Comparison of ENCODE assay signal across 25 mouse cellular contexts in genomic region chr6:138427394-138427793, GRCm38 (mm10).
DNase-seq lines count a peak whose midpoint lies in the region; ATAC-seq lines count a peak whose summit lies in the region.
"Had no signal": no experiment of that assay in that cellular context is flagged by ENCODE, and none has a peak within 500 bp of the region (broad histone marks: within the 10 kb centered on the region; RNA-seq: fewer than 3 reads in every experiment).

No protein-coding gene starts in this region.

- H3K9me3 ChIP-seq in embryonic facial prominence, embryonic 14.5 days (ENCODE audit: control insufficient read depth, low read length), result no peaks in the 10 kb centered on the region
- no peaks in the 10 kb centered on the region for H3K9me3 ChIP-seq in embryonic facial prominence, embryonic 10.5 days
- H3K9me3 ChIP-seq in hindbrain, embryonic 12.5 days (replicated peaks), result no peaks in the 10 kb centered on the region
- no peaks in the 10 kb centered on the region for H3K9me3 ChIP-seq in hindbrain, embryonic 10.5 days
- H3K9me3 ChIP-seq in midbrain, embryonic 15.5 days, result no peaks in the 10 kb centered on the region
- H3K9me3 ChIP-seq: embryonic facial prominence, embryonic 12.5 days; heart, embryonic 13.5 days; neural tube, embryonic 12.5 days had no signal

- no peaks in the 10 kb centered on the region for H3K4me1 ChIP-seq in embryonic facial prominence, embryonic 14.5 days (ENCODE audit: control insufficient read depth, insufficient read depth, low read length)
- H3K4me1 ChIP-seq in embryonic facial prominence, embryonic 10.5 days, result peaks cover 34% of the 10 kb centered on the region
- H3K4me1 ChIP-seq in hindbrain, embryonic 12.5 days, result peaks cover 9% of the 10 kb centered on the region
- peaks cover 22% of the 10 kb centered on the region for H3K4me1 ChIP-seq in hindbrain, embryonic 10.5 days (replicated peaks)
- H3K4me1 ChIP-seq in midbrain, embryonic 15.5 days, result peaks cover 28% of the 10 kb centered on the region
- H3K4me1 ChIP-seq: heart, embryonic 13.5 days had no signal

- no peaks in the 10 kb centered on the region for H3K36me3 ChIP-seq in embryonic facial prominence, embryonic 14.5 days (ENCODE audit: control insufficient read depth, insufficient read depth, low read length)
- no peaks in the 10 kb centered on the region for H3K36me3 ChIP-seq in embryonic facial prominence, embryonic 10.5 days (replicated peaks)
- H3K36me3 ChIP-seq in hindbrain, embryonic 12.5 days, result no peaks in the 10 kb centered on the region
- H3K36me3 ChIP-seq in hindbrain, embryonic 10.5 days, result no peaks in the 10 kb centered on the region
- no peaks in the 10 kb centered on the region for H3K36me3 ChIP-seq in midbrain, embryonic 15.5 days (replicated peaks)
- H3K36me3 ChIP-seq: embryonic facial prominence, embryonic 12.5 days; heart, embryonic 13.5 days; neural tube, embryonic 12.5 days had no signal

- H3K27ac ChIP-seq in embryonic facial prominence, embryonic 14.5 days (replicated peaks; ENCODE audit: low read depth, low read length), result no peak overlapping the region
- no peak overlapping the region for H3K27ac ChIP-seq in embryonic facial prominence, embryonic 10.5 days (replicated peaks)
- H3K27ac ChIP-seq in hindbrain, embryonic 12.5 days, result no peak overlapping the region
- no peak overlapping the region for H3K27ac ChIP-seq in hindbrain, embryonic 10.5 days
- peak overlapping the region; percentile 65 for H3K27ac ChIP-seq in midbrain, embryonic 15.5 days
- H3K27ac ChIP-seq: embryonic facial prominence, embryonic 12.5 days; heart, embryonic 13.5 days; liver, embryonic 14.5 days; macrophage; neural tube, embryonic 12.5 days had no signal

- no peak overlapping the region for H3K4me2 ChIP-seq in embryonic facial prominence, embryonic 14.5 days (ENCODE audit: low read depth, low read length)
- H3K4me2 ChIP-seq in hindbrain, embryonic 12.5 days (replicated peaks), result no peak overlapping the region
- H3K4me2 ChIP-seq in midbrain, embryonic 15.5 days, result peak overlapping the region; percentile 35; the same call in 1 of the 2 replicates
- H3K4me2 ChIP-seq: embryonic facial prominence, embryonic 12.5 days; heart, embryonic 13.5 days; neural tube, embryonic 12.5 days had no signal

- DNase-seq in embryonic facial prominence, embryonic 14.5 days (ENCODE audit: low spot score), result peak; percentile 20
- no peak for DNase-seq in embryonic facial prominence, embryonic 10.5 days (ENCODE audit: low spot score)
- DNase-seq in hindbrain, embryonic 10.5 days (ENCODE audit: low spot score), result no peak
- peak; percentile 3 for DNase-seq in ZHBTc4 (ENCODE audit: low read depth, low spot score)
- no peak for DNase-seq in kidney, postnatal 14 days
- DNase-seq: adrenal gland, postnatal 25 days; cerebellum, adult 2 months; cerebellum, postnatal 14 days; gastrocnemius, postnatal 10 days; heart, postnatal 10 days; kidney, postnatal 25 days; liver; lung, adult 2 months; lung, postnatal 10 days; thymus, postnatal 14 days had no signal

- no peak overlapping the region for H3K9ac ChIP-seq in embryonic facial prominence, embryonic 14.5 days (ENCODE audit: low read depth, low read length)
- H3K9ac ChIP-seq in hindbrain, embryonic 12.5 days, result no peak overlapping the region
- H3K9ac ChIP-seq in midbrain, embryonic 15.5 days, result no peak overlapping the region
- H3K9ac ChIP-seq: embryonic facial prominence, embryonic 12.5 days; heart, embryonic 13.5 days; liver, embryonic 14.5 days; neural tube, embryonic 12.5 days had no signal

- no peak overlapping the region for H3K4me3 ChIP-seq in embryonic facial prominence, embryonic 14.5 days (ENCODE audit: low read depth, low read length)
- H3K4me3 ChIP-seq in embryonic facial prominence, embryonic 10.5 days, result no peak overlapping the region
- no peak overlapping the region for H3K4me3 ChIP-seq in hindbrain, embryonic 12.5 days
- H3K4me3 ChIP-seq in hindbrain, embryonic 10.5 days, result no peak overlapping the region
- peak overlapping the region; percentile 55; the same call in 1 of the 2 replicates for H3K4me3 ChIP-seq in midbrain, embryonic 15.5 days
- H3K4me3 ChIP-seq: embryonic facial prominence, embryonic 12.5 days; heart, embryonic 13.5 days; myocyte; neural tube, embryonic 12.5 days had no signal

- peaks cover 14% of the 10 kb centered on the region for H3K27me3 ChIP-seq in embryonic facial prominence, embryonic 14.5 days (replicated peaks; ENCODE audit: control insufficient read depth, insufficient read depth, low read length)
- peaks cover 39% of the 10 kb centered on the region for H3K27me3 ChIP-seq in embryonic facial prominence, embryonic 10.5 days (replicated peaks; ENCODE audit: low read depth, poor library complexity, severe bottlenecking)
- no peaks in the 10 kb centered on the region; the same call in 1 of the 2 replicates for H3K27me3 ChIP-seq in hindbrain, embryonic 12.5 days
- peaks cover 10% of the 10 kb centered on the region; the same call in 1 of the 2 replicates for H3K27me3 ChIP-seq in hindbrain, embryonic 10.5 days (ENCODE audit: insufficient read depth, poor library complexity, severe bottlenecking)
- no peaks in the 10 kb centered on the region for H3K27me3 ChIP-seq in midbrain, embryonic 15.5 days (replicated peaks)
- H3K27me3 ChIP-seq: neural tube, embryonic 12.5 days had no signal

- ATAC-seq in embryonic facial prominence, embryonic 14.5 days (ENCODE audit: low read depth), result peak; percentile 38; the same call in 1 of the 2 replicates
- ATAC-seq in hindbrain, embryonic 12.5 days (ENCODE audit: low FRiP score), result peak; percentile 14; the same call in 1 of the 2 replicates
- peak; percentile 68 for ATAC-seq in midbrain, embryonic 15.5 days (replicated peaks)
- no peak for ATAC-seq in megakaryocyte progenitor cell, adult 5-6 weeks (replicated peaks; ENCODE audit: poor library complexity)
- ATAC-seq: intestine, postnatal 0 days had no signal

- WGBS in embryonic facial prominence, embryonic 14.5 days, result 13% methylated on average over 6 of the region's 6 CpGs
- 14% methylated on average over 6 of the region's 6 CpGs for WGBS in embryonic facial prominence, embryonic 10.5 days
- WGBS in hindbrain, embryonic 12.5 days, result 16% methylated on average over 6 of the region's 6 CpGs
- WGBS in hindbrain, embryonic 10.5 days, result 24% methylated on average over 6 of the region's 6 CpGs
- 12% methylated on average over 6 of the region's 6 CpGs for whole genome bisulfite sequencing in midbrain, embryonic 15.5 days

Comparison
In these comparisons a context has a peak if more than half of its experiments do, and no peak if none do; other contexts are left out.
1. DNase-seq: peak in embryonic facial prominence, embryonic 14.5 days (single experiment) and ZHBTc4 (single experiment); none in embryonic facial prominence, embryonic 10.5 days (single experiment), hindbrain, embryonic 10.5 days (single experiment) and kidney, postnatal 14 days (single experiment).